Mouse (Mus musculus): Measurements from ENCODE around the gene Dpf3.

The Dpf3 gene

DNA sequence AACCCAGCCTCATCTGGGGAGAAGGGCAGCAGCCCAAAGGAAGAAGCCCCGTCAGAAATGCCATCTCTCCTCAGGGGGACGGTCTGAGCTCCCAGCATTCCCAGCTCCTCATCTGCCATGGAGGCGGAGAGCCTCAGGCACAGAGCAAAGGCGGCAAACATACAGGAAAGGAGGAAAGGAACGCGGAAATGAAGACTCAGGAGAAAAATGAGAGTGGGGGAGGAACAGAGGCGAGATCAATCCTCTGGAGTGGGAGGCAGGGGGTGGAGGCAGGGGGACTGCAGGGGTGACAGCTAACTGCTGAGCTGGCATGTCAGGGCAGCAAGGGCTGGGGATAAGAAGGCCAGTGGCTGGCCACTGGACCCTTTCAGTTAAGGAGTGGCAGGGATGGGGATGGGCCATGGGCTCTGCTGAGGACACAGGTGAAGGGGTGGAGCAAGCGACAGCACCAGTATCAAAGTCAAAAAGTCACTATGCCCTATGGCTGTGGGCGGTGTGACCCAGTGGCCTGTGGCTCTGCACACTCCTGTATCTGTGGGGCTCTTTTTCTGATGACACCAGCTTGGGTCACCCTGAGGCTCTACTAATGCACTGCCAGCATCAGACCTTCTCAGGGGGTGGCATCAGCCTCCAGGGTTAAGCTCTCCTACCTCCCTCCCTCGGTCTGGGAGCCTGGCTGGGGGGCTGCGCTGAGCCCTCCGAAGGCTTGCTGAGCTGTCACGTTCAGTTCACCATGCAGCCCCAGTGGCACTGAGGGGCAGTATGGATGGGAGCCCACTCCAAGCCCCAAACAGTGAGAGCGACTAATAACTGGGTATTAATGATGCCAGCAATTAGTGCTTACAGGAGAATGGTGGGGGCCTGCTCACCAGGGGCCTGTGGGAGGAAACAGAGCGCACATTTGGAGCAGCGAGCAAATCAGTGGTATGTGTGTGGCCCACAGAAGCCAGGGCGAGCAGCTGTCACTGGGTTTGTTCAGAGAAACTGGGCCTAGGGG, 200.7 kb downstream of the Dpf3 start:
- DNase-seq (ENCODE audit: low read depth): no peak

DNA sequence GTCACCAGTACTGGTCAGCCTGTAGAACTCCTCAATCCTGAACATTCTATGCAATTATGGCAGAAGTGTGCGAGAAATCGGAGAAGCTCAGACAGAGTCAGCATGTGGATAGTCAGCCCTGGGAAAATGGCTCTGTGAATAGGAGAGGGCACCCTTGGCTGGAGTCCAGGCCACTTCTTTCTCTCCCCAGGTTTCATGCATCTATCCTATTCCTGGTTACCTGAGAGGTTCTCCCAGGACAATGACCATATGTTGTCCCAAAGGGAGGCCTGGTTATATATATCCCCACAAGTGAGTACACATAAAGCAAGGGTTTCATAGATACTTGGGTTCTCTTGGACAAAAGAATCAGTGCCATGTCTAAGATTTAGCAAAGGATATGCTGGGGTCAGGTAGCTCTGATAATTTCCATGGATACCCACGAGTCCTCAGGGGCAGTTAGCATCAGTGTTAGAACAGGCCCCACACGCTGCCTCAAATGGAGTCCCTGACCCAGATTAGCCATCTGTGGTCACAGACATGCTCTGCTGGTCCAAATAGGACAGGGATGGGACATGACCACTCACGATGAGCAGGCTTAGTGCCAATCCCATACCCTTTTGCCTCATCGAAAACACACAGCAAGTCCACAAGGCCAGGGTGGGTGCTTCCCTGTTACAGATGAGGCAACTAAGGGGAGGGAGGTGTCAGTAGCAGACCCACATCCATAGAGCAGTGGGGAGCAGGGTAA, 203.8 kb downstream of the Dpf3 start:
- no peak for DNase-seq (ENCODE audit: low read depth)

DNA sequence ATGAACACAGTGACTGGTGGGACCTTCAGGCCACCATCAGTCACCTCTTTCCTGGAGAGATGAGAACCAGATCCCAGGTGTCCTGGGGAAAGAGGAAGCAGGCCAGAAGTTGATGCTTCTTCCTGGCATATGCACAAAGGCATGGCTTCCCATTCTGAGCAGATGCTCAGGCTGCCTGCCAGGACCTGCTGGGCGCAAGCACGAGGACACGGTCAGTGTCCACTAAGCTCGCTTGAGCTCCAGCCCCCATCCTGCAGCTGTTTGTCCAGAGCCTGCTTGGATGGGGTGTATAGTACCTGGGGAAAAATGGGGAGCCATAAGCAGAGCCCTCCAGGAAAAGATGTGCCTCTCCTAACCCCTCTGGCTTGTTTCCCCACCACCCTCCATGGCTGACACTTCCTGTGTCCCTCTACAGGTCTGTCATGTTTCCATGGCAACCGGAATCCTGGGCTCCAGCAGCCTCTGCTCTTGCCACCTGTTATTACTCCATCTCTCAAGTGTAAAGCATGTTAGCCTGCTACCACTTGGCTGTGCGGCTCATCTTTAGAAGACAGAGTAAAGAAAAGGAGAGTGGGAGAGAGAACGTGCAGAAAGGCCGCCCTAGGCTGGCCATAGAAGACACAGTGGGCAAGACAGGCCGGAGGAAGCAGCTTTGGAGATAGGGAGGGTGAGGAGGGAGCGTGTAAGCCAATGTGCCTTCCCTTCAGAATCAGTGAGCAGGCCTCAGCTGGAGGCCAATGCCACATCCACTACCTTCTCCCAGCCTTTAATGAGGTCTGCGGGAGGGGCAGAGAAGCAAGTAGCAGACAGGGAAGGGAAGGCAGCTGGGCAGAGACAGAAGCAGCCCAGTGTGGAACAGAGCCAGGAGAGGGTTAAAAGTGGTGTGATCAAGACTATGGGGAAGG, 209.7 kb downstream of the Dpf3 start:
- DNase-seq (ENCODE audit: low read depth): no peak

DNA sequence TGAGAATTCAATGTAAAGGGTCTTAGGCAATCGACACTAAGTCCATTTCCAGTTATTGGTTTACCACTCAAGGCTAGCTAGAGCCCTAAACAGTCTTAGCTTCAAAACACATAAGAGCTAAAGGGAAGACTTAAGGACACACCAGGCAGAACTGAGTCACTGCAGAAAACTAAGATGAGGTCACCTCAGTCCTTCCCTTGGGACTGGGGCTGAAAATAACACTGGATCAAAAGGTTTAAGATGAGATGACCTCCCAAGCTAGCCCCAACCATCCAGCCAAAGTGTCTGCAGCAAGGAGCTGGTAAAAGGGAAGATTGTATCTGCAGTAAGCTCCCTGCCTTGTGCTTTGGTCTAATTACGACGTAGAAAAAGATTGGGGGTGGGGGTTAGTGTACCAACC, 216.3 kb downstream of the Dpf3 start:
- no peak for DNase-seq (ENCODE audit: low read depth)

DNA sequence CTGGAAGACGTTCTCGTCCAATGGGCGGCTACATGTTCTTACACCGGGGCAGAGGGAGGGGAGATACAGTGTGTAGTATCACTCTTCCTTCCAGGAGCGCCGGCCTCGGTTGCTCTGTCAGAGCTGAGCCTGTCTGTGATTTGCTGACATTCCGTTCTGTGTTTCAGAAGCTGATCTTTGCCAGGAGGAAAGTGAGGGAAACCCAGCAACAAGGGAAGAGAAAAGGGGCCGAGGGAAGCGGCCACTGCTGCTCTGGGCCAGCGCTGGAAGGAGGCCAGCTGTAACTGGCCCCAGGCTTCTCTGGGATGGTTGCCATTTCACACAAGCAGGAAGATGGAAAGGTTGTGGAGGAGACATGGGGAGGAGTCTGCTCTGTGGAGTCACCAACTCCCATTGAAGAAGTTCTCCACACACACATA, 219.0 kb downstream of the Dpf3 start:
- no peak for DNase-seq (ENCODE audit: low read depth)

DNA sequence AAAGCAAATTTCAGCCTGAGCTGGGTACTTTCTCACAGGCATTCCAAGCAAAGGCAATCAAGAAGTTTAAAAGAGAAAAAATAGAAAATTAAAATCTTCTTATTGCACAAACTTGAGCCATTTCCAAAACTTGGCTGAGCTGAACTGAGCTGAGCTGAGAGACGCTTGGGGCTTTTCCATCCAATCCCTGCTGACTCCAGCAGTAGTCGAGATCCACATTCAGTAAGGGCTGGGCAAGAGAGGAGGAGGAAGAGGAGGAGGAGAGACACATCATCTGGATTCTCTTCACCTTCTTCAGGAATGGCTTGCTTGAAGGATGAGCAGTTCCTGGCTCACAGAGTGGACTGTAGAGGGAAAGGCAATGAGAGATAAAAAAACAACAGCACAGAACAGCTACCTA, 227.0 kb downstream of the Dpf3 start:
- no peak for DNase-seq (ENCODE audit: low read depth)

DNA sequence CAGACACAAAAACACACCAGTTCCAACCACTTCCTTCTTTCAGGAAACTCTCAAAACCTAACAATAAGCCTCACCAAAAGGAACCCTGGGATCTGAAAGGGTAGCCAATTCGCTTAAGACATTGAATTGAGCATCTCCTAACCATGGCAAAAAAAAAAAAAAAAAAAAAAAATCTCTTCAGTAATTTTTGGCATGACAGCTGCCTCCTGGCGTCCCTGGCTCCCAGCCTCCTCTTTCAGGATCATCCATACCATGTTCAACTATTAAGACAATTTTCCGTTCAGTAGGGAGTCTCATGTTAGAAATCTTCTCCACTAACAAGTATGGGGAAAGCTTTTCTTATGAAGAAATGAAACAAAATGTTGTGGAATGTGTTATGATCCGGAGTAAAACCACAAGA, 233.1 kb downstream of the Dpf3 start:
- no peak for DNase-seq (ENCODE audit: low read depth)

DNA sequence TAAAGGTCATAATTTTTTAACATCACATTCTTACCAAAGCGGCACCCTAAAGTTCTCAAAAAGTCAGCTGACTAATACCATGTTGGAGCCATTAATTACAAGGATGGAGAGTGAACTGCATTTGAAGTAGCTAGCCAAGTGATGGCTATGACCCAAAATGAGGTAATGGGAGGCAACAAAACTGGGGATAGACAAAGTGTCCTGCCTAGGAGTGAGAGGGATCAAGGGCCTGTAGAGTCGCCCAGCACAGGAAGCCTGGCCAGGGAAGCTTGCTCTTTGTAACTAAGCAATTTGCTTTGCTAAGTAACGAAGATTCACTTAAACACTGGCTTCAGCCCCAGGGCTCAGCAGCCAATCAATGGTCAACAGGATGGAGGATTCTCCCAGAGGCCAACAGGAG, 238.4 kb downstream of the Dpf3 start:
- DNase-seq (ENCODE audit: low read depth): no peak

DNA sequence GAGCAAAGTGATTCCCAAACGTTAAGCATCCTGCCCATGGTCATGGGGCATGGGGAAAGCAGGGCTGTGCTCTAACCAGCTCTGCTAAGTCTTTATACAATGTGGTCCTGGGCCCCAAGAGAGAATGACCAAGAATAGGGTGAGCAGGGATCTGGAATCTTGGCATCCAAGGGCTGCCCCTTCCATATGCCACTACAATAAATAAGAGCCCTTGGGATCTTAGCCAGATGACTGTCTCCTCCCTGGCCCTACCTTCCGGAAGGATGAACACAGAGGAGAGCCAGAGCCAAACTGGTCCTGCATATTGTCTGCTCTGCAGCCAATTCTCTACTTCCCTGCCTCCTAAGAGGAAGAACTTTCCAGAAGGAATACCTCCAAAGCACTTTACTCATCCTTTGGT, 238.9 kb downstream of the Dpf3 start:
- no peak for DNase-seq (ENCODE audit: low read depth)

DNA sequence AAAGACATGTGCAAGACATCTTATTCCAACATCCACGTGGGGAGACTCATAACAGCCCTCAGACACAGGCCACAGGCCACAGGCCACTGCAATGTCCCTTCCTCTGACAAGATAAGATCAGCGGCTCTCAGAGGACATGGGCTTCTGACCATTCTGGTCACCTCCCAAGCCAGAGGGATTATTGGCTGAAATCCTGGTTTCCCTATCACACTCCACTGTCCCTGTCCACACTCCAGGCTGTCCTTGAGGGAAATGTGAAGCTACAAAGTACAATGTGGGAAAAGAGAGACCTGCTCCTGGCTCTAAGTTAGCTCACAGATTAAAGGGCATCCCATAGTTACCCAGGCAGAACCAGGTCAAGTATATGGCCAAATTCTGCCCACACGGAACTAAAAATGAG, 239.8 kb downstream of the Dpf3 start:
- DNase-seq (ENCODE audit: low read depth): no peak

DNA sequence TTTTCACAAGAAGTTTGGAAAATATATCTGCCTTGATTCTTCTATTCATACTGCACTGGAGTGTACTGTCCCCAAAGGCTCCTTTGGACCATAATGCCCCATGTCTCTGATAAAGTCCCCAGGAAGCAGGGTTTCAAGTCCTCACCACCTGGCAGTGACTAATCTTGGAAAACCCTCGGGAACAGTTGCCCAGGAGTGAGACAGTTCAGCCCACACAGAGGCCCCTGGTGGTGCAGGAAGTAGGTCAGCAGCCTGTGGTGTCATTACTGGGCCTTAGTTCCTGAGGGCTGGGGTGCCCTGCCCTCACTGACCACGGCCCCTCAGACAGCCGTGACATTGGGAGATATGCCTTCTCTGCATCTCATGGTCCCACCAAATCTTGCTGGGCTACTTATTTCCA, 246.5 kb downstream of the Dpf3 start:
- DNase-seq (ENCODE audit: low read depth): no peak

DNA sequence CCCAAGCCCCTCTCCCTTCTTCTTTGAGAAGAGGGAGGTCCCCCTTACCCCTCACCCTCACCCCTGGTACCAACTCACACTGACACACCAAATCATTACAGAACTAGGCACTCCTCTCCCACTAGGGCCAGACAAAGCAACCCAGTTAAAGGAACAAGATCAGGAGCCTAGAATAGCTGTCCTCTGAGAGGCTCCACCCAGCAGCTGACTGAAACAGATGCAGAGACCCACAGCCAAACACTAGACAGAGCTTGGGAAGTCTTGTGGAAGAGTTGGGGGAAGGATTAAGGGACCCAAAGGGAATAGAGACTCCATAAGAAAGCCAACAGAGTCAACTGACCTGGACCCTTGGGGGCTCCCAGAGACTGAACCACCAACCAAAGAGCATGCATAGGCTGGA, 246.9 kb downstream of the Dpf3 start:
- DNase-seq (ENCODE audit: low read depth): no peak

DNA sequence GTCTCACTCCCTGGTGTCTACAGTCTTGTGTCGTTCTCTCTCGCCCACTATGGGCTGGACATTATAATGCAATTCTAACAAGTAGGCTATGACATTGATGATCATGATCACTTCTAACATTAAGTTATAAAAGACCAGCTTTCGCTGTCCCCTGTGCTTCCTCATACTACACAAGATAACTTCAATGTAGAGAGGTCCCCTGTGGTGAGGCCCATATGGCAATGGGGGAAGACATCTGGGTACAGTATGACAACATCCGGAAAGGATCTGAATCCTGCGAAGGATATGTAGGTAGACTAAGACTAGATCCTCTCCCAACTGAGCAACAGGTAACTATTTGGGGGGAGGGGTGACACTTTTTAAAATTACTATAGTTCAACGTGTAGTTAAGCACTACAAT, 251.7 kb downstream of the Dpf3 start:
- DNase-seq (ENCODE audit: low read depth): no peak

DNA sequence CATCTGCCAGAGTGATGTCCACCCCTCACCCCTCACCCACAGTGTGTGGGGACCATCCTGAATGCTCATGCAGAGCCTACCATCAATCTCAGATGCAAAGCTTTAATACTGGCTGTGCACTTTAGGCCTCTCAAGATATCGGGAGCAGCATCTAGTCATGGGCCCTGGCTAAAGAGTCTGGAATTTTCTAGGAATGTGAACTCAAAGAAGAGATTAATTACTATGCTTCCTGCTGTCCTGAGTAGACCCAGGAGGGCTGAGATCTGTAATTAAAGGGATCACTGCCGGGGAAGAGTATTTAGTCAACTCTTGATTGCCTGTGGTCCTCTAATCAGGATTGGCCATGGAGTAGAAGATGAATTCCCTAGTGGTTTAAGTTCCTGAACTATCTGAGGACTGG, 252.5 kb downstream of the Dpf3 start:
- no peak for DNase-seq (ENCODE audit: low read depth)

DNA sequence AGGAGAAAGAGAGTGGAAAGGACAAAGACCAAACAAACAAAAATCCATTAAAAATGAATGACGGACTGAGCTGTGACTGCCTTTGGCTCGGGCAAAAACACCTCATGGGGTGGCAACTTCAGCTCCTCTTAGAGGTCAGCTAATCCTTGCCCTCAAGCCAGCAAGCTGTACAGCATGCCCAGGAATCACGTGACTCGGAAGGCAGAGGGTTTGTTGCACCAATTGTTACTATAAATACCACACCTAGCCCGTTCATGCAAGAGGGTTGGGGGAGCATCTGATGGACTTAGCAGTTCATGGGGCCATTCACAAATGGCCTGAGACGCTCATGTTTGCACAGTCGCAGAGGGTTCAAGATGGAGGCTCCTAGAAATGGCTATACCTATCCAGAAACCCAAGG, 253.9 kb downstream of the Dpf3 start:
- no peak for DNase-seq (ENCODE audit: low read depth)

DNA sequence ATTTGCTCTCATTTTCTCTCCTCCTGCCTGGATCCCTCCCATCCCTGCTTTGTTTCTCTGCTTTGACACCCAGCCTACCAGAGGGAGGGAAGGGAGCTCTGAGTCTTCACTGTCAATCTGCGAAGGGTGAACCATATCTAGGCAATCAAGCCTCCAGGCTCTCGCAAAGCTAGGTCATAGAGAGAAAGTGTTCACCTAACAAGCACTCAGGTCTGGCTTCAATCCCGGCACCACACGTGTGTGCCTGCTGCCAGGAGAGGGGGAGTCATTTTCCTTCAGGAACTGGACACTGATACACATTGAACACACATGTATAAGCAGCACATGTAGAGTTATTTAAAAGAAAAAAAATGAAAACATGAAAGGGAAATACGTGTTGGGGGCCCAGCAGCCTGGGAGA, 254.6 kb downstream of the Dpf3 start:
- no peak for DNase-seq (ENCODE audit: low read depth)

DNA sequence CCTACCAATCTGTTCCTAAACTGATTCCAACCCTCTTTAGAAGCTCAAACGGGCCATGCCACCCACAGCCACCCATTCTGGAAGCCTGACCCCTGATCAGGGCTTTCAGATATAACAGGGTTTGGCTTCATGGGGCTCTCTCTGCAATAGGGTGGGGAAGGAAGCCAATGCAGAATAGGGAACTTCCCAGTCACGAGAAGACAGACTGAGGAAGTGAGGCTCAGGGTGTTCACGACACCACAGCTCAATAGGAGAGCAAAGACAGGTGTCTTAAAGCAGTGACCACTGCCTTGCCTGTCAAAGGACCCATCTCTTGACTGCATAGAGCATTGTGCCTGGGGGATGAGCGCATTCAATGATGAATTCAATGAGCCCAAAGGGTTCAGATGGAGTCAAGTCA, 256.3 kb downstream of the Dpf3 start:
- DNase-seq (ENCODE audit: low read depth): no peak

DNA sequence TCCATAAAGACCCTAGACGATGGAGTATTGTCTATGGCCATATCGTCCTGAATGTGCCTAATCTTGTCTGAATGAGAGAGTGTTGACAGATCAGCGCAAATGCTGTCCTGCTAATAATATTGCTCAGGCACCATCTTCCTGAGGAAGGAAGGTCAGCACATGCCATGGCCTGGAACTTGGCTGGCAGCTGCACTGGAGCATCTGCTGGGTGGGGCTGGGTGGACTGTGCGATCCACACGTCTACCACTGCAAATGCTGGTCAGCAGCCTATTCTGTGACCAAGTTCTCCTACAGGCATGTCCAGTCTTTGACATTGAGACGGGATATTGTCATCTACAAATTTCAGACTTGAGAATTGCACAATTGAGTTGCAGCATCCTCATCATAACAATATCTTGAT, 257.8 kb downstream of the Dpf3 start:
- DNase-seq (ENCODE audit: low read depth): no peak

DNA sequence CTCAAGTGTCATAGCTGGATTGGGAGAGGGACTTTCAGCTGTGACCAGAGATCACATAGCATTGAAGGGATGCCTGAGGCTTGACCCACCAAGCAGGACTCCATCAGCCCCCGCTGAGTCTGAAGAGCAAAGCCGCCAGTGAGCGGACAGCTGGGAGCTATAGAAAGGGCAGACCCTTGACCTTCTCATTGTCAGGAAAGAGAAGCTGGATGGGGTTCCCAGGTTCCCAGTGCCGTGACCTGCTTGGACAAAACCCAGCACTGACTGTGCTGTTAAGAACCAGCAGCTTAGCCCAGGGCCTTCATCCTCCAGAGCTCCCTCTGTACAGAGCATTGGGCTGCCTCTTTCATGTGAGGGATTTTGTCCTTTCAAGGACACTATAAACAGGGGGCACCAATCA, 260.5 kb downstream of the Dpf3 start:
- no peak for DNase-seq (ENCODE audit: low read depth)

DNA sequence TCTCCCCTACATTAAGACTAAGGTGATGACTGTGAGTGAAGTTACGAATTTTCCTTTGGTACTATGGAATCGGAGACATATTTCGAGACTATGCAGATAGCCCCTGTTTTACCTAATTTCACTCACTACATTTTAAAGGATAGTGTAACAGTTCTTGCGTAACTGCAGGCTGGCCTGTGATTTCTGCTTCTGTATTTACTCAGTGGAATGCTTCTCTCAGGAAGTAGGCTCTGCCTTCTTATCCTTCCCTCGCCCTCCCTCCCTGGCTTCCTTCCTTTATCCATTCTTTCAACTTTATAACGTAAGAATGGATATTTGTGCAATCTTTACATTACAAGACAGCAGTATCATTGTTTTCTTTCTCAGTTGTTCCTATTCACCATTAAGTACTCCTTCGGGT, 266.6 kb downstream of the Dpf3 start:
- DNase-seq (ENCODE audit: low read depth): no peak

DNA sequence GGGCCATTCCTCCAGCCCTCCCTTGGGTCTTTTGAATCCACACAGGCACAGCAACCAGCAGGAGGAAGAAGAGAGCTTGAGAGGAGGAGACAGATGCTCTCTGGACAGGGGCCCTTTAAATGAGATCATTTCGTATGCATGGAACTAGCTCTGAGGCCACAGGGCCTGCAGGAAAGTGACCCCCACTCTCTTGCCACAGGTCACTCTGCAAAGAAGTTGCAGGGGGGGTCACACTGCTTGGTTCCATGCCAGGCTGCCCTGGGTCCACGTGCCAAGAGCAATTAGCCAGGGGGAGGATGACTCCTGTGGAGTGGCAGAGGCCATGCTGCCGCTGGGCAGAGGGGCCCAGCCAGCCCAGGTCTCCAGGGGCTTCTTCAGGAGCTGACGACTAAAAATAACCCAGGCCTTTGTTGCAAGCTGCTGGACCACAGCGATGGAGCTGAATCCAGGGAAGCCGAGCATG, 273.6 kb downstream of the Dpf3 start:
- DNase-seq (ENCODE audit: low read depth): no peak

DNA sequence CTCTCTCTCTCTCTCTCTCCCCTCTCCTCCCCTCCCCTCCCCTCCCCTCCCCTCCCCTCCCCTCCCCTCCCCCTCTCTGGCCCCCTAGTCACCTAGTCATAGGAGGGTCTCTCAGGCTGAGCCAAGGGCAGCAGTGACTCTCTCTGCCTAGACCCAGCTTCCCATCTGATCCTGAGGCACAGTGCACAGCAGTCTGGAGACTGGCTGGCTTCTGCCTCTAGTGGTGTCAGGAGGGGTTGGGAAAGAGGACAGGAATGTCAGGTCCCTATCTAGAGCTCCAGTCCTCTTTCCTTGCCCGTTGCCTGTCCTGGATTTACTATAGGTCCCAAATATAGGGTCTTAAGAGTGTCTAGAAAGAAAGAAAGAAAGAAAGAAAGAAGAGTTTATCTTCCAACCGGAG, 275.5 kb downstream of the Dpf3 start:
- DNase-seq (ENCODE audit: low read depth): no peak

Data from induced T-regulatory cell, adult 2 months (primary cell).